Mouse (Mus musculus): ENCODE data around the gene Olfr582. TPM values are rescaled to one million over a fixed set of nuclear protein-coding genes. Genes with fewer than 3 reads are reported as not detected.

The Olfr582 gene
- total RNA-seq (2021), result not detected
- long read RNA-seq, experiment 1, result 0 reads
- long read RNA-seq, experiment 2, result 0 reads

DNA sequence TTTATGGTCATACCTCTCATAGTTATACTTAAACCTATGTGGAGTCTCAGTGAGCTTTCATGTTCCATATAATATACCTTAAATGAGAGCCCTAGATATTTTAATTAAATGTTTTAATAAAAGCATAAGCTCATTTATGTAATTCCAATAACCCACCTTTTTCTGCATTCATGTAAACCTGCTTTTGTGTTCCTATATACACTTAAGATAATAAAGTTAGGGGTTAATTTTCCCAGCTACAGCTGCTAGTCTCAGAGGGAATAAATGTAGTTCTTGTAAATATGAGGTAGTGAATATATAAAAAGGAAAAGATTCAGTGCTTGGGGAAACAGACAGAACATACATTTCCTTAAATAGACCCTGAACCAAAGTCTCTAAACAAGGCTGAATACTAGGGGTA lies at the start of gene Olfr582:
Gene Olfr582 (plus strand): TSS at position 301 of the 400 bp plus-strand sequence.
- no peak for TF ChIP-seq CTCF (IDR thresholded peaks at IDR 0.05)
- no peak within 1 kb of the TSS for H3K4me3 ChIP-seq
- H3K27ac ChIP-seq, result no peak within 1 kb of the TSS
- intact Hi-C loops (cut with DNase I), result no loop called here
- DNase-seq (ENCODE audit: extremely low spot score in 1 of 2, low spot score in 2 of 2), result no peak

DNA sequence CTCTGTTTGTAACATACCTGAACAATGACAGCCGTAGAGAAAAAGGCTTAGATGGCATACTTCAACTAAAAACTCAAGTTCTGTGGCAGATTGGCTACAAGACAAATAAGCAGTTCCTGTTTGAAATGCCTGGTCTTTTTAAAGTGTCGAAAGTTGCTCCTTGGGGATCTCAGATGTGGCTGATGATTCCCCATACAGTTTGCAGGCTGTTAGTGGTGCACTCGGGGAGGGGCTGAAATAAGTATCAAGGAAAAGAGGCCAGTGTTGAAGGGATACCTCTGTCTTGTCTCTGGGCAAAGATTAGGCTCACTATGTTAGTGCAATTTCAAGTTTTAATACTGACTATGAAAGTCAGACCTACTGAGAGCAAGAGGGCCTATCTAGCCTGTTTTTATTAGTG lies 48.6 kb upstream of the Olfr582 start, which contains the start of gene Olfr578:
Gene Olfr578 (minus strand): TSS at position 101 of the 400 bp plus-strand sequence.
- DNase-seq (ENCODE audit: extremely low spot score in 1 of 2, low spot score in 2 of 2), result no peak
- no peak for TF ChIP-seq CTCF (IDR thresholded peaks at IDR 0.05)
- intact Hi-C loops (cut with DNase I), result no loop called here
- Histone ChIP-seq H3K27ac (no peak within 1 kb of the TSS), H3K4me3 (no peak within 1 kb of the TSS)

DNA sequence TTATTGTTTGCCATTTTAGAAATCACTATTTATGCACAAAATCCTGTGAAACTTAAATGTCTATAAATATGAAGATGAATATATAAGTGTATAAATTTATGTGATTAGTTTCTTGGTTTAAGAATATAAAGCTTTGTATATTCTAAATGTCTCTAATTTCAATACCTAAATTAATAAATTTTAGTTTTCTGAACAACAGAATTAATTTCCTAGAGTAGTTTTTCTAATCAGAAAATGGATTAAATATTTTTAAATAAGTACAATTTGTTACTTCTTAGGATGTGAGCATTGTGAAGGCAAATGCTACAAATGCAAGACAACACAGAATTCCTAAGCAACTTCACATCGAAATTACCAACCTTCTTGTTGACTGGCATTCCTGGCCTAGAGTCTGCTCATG lies 13.2 kb downstream of the Olfr582 start, which contains the start of gene Olfr583:
Gene Olfr583 (plus strand): TSS at position 301 of the 400 bp plus-strand sequence.
- intact Hi-C loops (cut with DNase I), result loop anchor here (5.0 kb wide), 1 partner anchor 194 kb away; the partner anchor contains the start of gene Olfr566
- no peak for TF ChIP-seq CTCF (IDR thresholded peaks at IDR 0.05)
- DNase-seq (ENCODE audit: extremely low spot score in 1 of 2, low spot score in 2 of 2), result no peak
- Histone ChIP-seq H3K27ac (no peak within 1 kb of the TSS), H3K4me3 (no peak within 1 kb of the TSS)

DNA sequence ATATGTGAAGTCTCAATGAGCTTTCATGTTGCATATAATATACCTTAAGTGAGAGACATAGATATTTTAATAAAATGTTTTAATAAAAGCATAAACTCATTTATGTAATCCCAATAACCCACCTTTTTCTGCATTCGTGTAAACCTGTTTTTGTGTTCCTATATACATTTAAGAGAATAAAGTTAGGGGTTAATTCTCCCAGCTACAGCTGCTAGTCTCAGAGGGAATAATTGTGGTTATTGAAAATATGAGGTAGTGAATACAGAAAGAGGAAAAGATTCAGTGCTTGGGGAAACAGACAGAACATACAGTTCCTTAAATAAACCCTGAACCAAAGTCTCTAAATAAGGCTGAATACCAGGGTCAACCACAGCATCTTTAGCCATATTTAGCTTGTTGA lies 43.8 kb downstream of the Olfr582 start, which contains the start of gene Olfr584:
Gene Olfr584 (plus strand): TSS at position 301 of the 400 bp plus-strand sequence.
- DNase-seq (ENCODE audit: extremely low spot score in 1 of 2, low spot score in 2 of 2), result no peak
- intact Hi-C loops (cut with DNase I), result no loop called here

More for the DNA sequence above, 43.8 kb downstream of the Olfr582 start, which contains the start of gene Olfr584:
- TF ChIP-seq CTCF (IDR thresholded peaks at IDR 0.05), result no peak
- H3K27ac ChIP-seq, result no peak within 1 kb of the TSS
- no peak within 1 kb of the TSS for H3K4me3 ChIP-seq

Other genes with a start within 250 kb of the Olfr582 start
- gene Olfr564, start 234.5 kb upstream of the Olfr582 start, total RNA-seq (2021), result not detected
- gene Olfr566, start 179.3 kb upstream of the Olfr582 start, total RNA-seq (2021), result not detected
- not detected for gene Olfr568, start 160.9 kb upstream of the Olfr582 start, total RNA-seq (2021)
- gene Olfr569, start 147.1 kb upstream of the Olfr582 start, total RNA-seq (2021), result not detected
- not detected for gene Olfr570, start 143.4 kb upstream of the Olfr582 start, total RNA-seq (2021)
- gene Olfr571, start 120.5 kb upstream of the Olfr582 start, total RNA-seq (2021), result not detected
- not detected for gene Olfr572, start 113.6 kb upstream of the Olfr582 start, total RNA-seq (2021)
- gene Olfr573-ps1, start 95.4 kb upstream of the Olfr582 start, total RNA-seq (2021), result not detected
- not detected for gene Olfr574, start 89.6 kb upstream of the Olfr582 start, total RNA-seq (2021)
- not detected for gene Olfr575, start 79.2 kb upstream of the Olfr582 start, total RNA-seq (2021)
- not detected for gene Olfr576, start 75.4 kb upstream of the Olfr582 start, total RNA-seq (2021)
- not detected for gene Olfr577, start 62.1 kb upstream of the Olfr582 start, total RNA-seq (2021)
- gene Olfr578, start 48.7 kb upstream of the Olfr582 start, total RNA-seq (2021), result not detected
- not detected for gene Olfr583, start 13.3 kb downstream of the Olfr582 start, total RNA-seq (2021)
- not detected for gene Olfr584, start 43.9 kb downstream of the Olfr582 start, total RNA-seq (2021)
- gene Olfr585, start 59.7 kb downstream of the Olfr582 start, total RNA-seq (2021), result not detected
- gene Olfr586, start 87.6 kb downstream of the Olfr582 start, total RNA-seq (2021), result not detected
- not detected for gene Olfr588-ps1, start 102.9 kb downstream of the Olfr582 start, total RNA-seq (2021)
- gene Olfr589, start 118.3 kb downstream of the Olfr582 start, total RNA-seq (2021), result not detected
- gene Olfr591, start 140.3 kb downstream of the Olfr582 start, total RNA-seq (2021), result not detected
- gene Olfr592, start 146.8 kb downstream of the Olfr582 start, total RNA-seq (2021), result not detected
- not detected for gene Olfr593, start 173.8 kb downstream of the Olfr582 start, total RNA-seq (2021)
- gene Olfr594, start 179.0 kb downstream of the Olfr582 start, total RNA-seq (2021), result not detected
- not detected for gene Usp17ld, start 214.5 kb downstream of the Olfr582 start, total RNA-seq (2021)